Mouse (Mus musculus) stomach, postnatal 0 days (tissue): ENCODE measurements around the gene Slco2b1.

Source experiments
- CTCF ChIP-seq: IDR thresholded peaks from 2 replicates; pipeline ENCODE4 v1.5.1; 2016; ENCODE audit warnings: antibody characterized with exemption, low read depth, mild to moderate bottlenecking, moderate library complexity
- EP300 ChIP-seq: optimal IDR thresholded peaks from 2 replicates; pipeline ENCODE3; 2016; ENCODE audit warnings: antibody characterized with exemption

DNA sequence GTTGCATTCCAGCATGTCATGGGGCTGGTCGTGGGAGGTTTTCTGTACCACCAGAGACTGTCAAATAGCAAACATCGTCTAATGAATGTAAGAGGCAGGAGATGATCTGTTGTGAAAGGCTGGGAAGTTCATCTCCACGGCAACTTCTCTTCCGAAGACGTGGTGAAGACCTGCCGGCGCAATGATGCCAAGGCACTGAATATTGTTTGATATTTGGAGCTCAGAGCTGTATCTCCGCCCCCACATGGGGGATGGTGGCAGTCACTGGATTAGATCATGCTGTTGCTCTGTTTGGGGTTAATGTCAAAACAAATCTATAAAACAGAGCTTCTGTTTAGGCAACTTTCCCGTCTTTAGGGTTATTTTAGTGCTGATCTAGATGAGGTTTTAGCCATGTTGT lies 28.1 kb upstream of the Slco2b1 start:
- TF ChIP-seq CTCF (no peak), EP300 (no peak)
